Mouse (Mus musculus) lung, embryonic 16.5 days (tissue): ENCODE measurements around the gene Adssl1. TPM values are rescaled to one million over a fixed set of nuclear protein-coding genes. Genes with fewer than 3 reads are reported as not detected.

ENCODE experiments used
- microRNA-seq: library from miRNA; unstranded; fragments of <30 nt; microRNA quantifications from one replicate; pipeline ENCODE4, GENCODE M21; 2016
- polyA plus RNA-seq: library from polyadenylated mRNA; unstranded; fragments of >200 nt; fragmentation: Nextera tagmentation; extraction: Ambion mirVana; gene quantifications from 2 replicates; pipeline ENCODE4 v1.2.1, GENCODE M21; 2015

Adssl1 gene
- polyA plus RNA-seq, 1 experiment from 2014 or later: 9.4 TPM

Small RNAs within 50 kb of the gene (microRNA-seq; reads per million reads assigned to microRNA genes)
- 0.59 reads per million for gene Mir6939

Other genes with a start within 250 kb of the Adssl1 start
- gene A530016L24Rik, start 130.6 kb upstream of the Adssl1 start, polyA plus RNA-seq: 0.10 TPM in 2 replicates
- gene Tmem179, start 103.3 kb upstream of the Adssl1 start, polyA plus RNA-seq: 0.41 and 0.43 TPM in 2 replicates
- 3.5 and 3.7 TPM in 2 replicates for gene Inf2, start 31.3 kb upstream of the Adssl1 start, polyA plus RNA-seq
- gene Siva1, start 24.6 kb downstream of the Adssl1 start, polyA plus RNA-seq: 181 and 206 TPM in 2 replicates
- 42.4 and 43.5 TPM in 2 replicates for gene Akt1, start 54.8 kb downstream of the Adssl1 start, polyA plus RNA-seq
- 11.1 and 11.3 TPM in 2 replicates for gene Zbtb42, start 58.8 kb downstream of the Adssl1 start, polyA plus RNA-seq
- gene Cep170b, start 100.4 kb downstream of the Adssl1 start, polyA plus RNA-seq: 13.5 and 15.8 TPM in 2 replicates
- 15.0 and 20.3 TPM in 2 replicates for gene Pld4, start 140.6 kb downstream of the Adssl1 start, polyA plus RNA-seq
- 0.84 and 1.4 TPM in 2 replicates for gene Ahnak2, start 182.6 kb downstream of the Adssl1 start, polyA plus RNA-seq
- 9.2 and 9.5 TPM in 2 replicates for gene Clba1, start 188.9 kb downstream of the Adssl1 start, polyA plus RNA-seq
- 105 and 108 TPM in 2 replicates for gene Cdca4, start 209.4 kb downstream of the Adssl1 start, polyA plus RNA-seq
- gene Gpr132, start 248.2 kb downstream of the Adssl1 start, polyA plus RNA-seq: 0.15 and 0.73 TPM in 2 replicates